Mouse (Mus musculus) embryonic facial prominence, embryonic 11.5 days (tissue): Measurements from ENCODE around the gene Lrrc49. TPM values are rescaled to one million over a fixed set of nuclear protein-coding genes. Genes with fewer than 3 reads are reported as not detected.
A peak's percentile ranks its signal among the peaks of the same experiment; 100 is the strongest.

Experiments used
- ATAC-seq: fragments of 200-750 bp; cut with Nextera tagmentation; replicated peaks from 2 replicates; pipeline ENCODE4 v1.8.0; 2017; ENCODE audit warnings: low read depth; ENCODE audit not compliant: insufficient number of reproducible peaks, low FRiP score, low TSS enrichment
- DNase-seq: peaks from one replicate; pipeline ENCODE4 v3.0.0-alpha.2; 2015; ENCODE audit warnings: low spot score
- H3K27ac ChIP-seq: fragments of 300-500 bp; sonication (generic); replicated peaks from 2 replicates; pipeline ENCODE4 v1.5.1; 2014; ENCODE audit warnings: mild to moderate bottlenecking, low read depth, low read length, control low read depth
- H3K27me3 ChIP-seq: fragments of 300-500 bp; sonication (generic); 2 replicates; pipeline ENCODE4 v1.6.1; 2014; ENCODE audit warnings: mild to moderate bottlenecking, low read length, moderate library complexity, mixed read lengths; ENCODE audit not compliant: control insufficient read depth, insufficient read depth
- H3K36me3 ChIP-seq: fragments of 300-500 bp; sonication (generic); replicated peaks from 2 replicates; pipeline ENCODE4 v1.6.1; 2014; ENCODE audit warnings: low read depth, mild to moderate bottlenecking, low read length, moderate library complexity, mixed read lengths; ENCODE audit not compliant: control insufficient read depth, insufficient read depth
- H3K4me1 ChIP-seq: fragments of 300-500 bp; sonication (generic); 2 replicates; pipeline ENCODE4 v1.6.1; 2014; ENCODE audit warnings: low read length, mixed read lengths; ENCODE audit not compliant: control insufficient read depth, insufficient read depth
- H3K4me2 ChIP-seq: fragments of 300-500 bp; sonication (generic); 2 replicates; pipeline ENCODE4 v1.6.1; 2014; ENCODE audit warnings: low read depth, mild to moderate bottlenecking, control low read depth, low read length, moderate library complexity
- H3K4me3 ChIP-seq: fragments of 300-500 bp; sonication (generic); 2 replicates; pipeline ENCODE4 v1.5.1; 2014; ENCODE audit warnings: low read depth, low read length, control low read depth
- H3K9ac ChIP-seq: fragments of 300-500 bp; sonication (generic); replicated peaks from 2 replicates; pipeline ENCODE4 v1.6.1; 2014; ENCODE audit warnings: mild to moderate bottlenecking, control low read depth, low read length
- H3K9me3 ChIP-seq: fragments of 300-500 bp; sonication (generic); replicated peaks from 2 replicates; pipeline ENCODE4 v1.6.1; 2016; ENCODE audit warnings: mild to moderate bottlenecking, low read length, inconsistent platforms, mixed read lengths; ENCODE audit not compliant: control insufficient read depth
- WGBS: fragments of 180-500 bp; shearing (Covaris S2); extraction: QIAGEN DNeasy Blood & Tissue Kit; methylation state at CpG from one replicate; pipeline ENCODE4 v1.1.7; 2014; 5-methylcytosine and 5-hydroxymethylcytosine counted together
- polyA plus RNA-seq: library from polyadenylated mRNA; unstranded; fragments of >200 nt; fragmentation: Nextera tagmentation; extraction: Ambion mirVana; gene quantifications from 2 replicates; pipeline ENCODE4 v1.2.1, GENCODE M21; 2014

Gene Lrrc49
- polyA plus RNA-seq, 1 experiment from 2014 or later: 38.7 TPM

- Histone ChIP-seq H3K4me2 (no peak overlapping the region), H3K27ac (no peak overlapping the region), H3K9me3 (no peaks in the 10 kb centered on the region), H3K4me3 (no peak overlapping the region), H3K4me1 (no peaks in the 10 kb centered on the region), H3K27me3 (no peaks in the 10 kb centered on the region), H3K9ac (no peak overlapping the region), H3K36me3 (no peaks in the 10 kb centered on the region)
- 71% methylated on average over 7 of the region's 7 CpGs for WGBS
- ATAC-seq: no peak
- no peak for DNase-seq
Measured at GRCm38 (mm10) chr9:60595406-60595805, 92.6 kb downstream of the Lrrc49 start.

GRCm38 (mm10) chr9:60592974-60593373 is 95.0 kb downstream of the Lrrc49 start:
- Histone ChIP-seq H3K27ac (no peak overlapping the region), H3K36me3 (no peaks in the 10 kb centered on the region), H3K4me1 (no peaks in the 10 kb centered on the region), H3K4me3 (no peak overlapping the region), H3K4me2 (no peak overlapping the region), H3K9me3 (no peaks in the 10 kb centered on the region), H3K27me3 (no peaks in the 10 kb centered on the region), H3K9ac (no peak overlapping the region)
- WGBS: 92% methylated on average over 6 of the region's 6 CpGs
- DNase-seq (no peak), ATAC-seq (no peak)

- DNase-seq: no peak
- H3K4me1 ChIP-seq: no peaks in the 10 kb centered on the region
- H3K9me3 ChIP-seq: no peaks in the 10 kb centered on the region
- no peak overlapping the region for H3K4me2 ChIP-seq
- H3K36me3 ChIP-seq: no peaks in the 10 kb centered on the region
- H3K27me3 ChIP-seq: no peaks in the 10 kb centered on the region
- no peak overlapping the region for H3K27ac ChIP-seq
- H3K4me3 ChIP-seq: no peak overlapping the region
- no peak for ATAC-seq
- H3K9ac ChIP-seq: no peak overlapping the region
- 90% methylated on average over 5 of the region's 5 CpGs for WGBS
Measured at GRCm38 (mm10) chr9:60592363-60592762, 95.6 kb downstream of the Lrrc49 start.

- Histone ChIP-seq H3K36me3 (no peaks in the 10 kb centered on the region), H3K4me2 (no peak overlapping the region), H3K9me3 (no peaks in the 10 kb centered on the region), H3K9ac (no peak overlapping the region), H3K4me3 (no peak overlapping the region), H3K27me3 (no peaks in the 10 kb centered on the region), H3K27ac (no peak overlapping the region), H3K4me1 (no peaks in the 10 kb centered on the region)
- 96% methylated on average over 8 of the region's 8 CpGs for WGBS
- DNase-seq: no peak
- no peak for ATAC-seq
Measured at GRCm38 (mm10) chr9:60590871-60591624, 96.9 kb downstream of the Lrrc49 start.

GRCm38 (mm10) chr9:60588914-60589313 is 99.0 kb downstream of the Lrrc49 start:
- DNase-seq: no peak
- Histone ChIP-seq H3K27ac (no peak overlapping the region), H3K9ac (no peak overlapping the region), H3K4me1 (no peaks in the 10 kb centered on the region), H3K4me2 (no peak overlapping the region), H3K27me3 (no peaks in the 10 kb centered on the region), H3K4me3 (no peak overlapping the region), H3K9me3 (no peaks in the 10 kb centered on the region), H3K36me3 (no peaks in the 10 kb centered on the region)
- WGBS: 92% methylated on average over 10 of the region's 10 CpGs
- ATAC-seq: no peak

GRCm38 (mm10) chr9:60586920-60587319 is 101.0 kb downstream of the Lrrc49 start:
- no peak for ATAC-seq

GRCm38 (mm10) chr9:60585206-60585605 is 102.8 kb downstream of the Lrrc49 start:
- H3K9ac ChIP-seq: no peak overlapping the region
- DNase-seq (no peak), ATAC-seq (no peak)
- H3K36me3 ChIP-seq: no peaks in the 10 kb centered on the region
- no peak overlapping the region for H3K4me2 ChIP-seq
- 93% methylated on average over 5 of the region's 5 CpGs for WGBS
- H3K27ac ChIP-seq: no peak overlapping the region
- H3K27me3 ChIP-seq: no peaks in the 10 kb centered on the region
- H3K4me3 ChIP-seq: no peak overlapping the region
- H3K9me3 ChIP-seq: no peaks in the 10 kb centered on the region
- no peaks in the 10 kb centered on the region for H3K4me1 ChIP-seq

More at GRCm38 (mm10) chr9:60586920-60587319, 101.0 kb downstream of the Lrrc49 start:
- H3K4me3 ChIP-seq: no peak overlapping the region
- 87% methylated on average over 3 of the region's 3 CpGs for WGBS
- H3K9me3 ChIP-seq: no peaks in the 10 kb centered on the region
- H3K36me3 ChIP-seq: no peaks in the 10 kb centered on the region
- no peaks in the 10 kb centered on the region for H3K4me1 ChIP-seq
- H3K27me3 ChIP-seq: no peaks in the 10 kb centered on the region
- no peak overlapping the region for H3K27ac ChIP-seq
- H3K9ac ChIP-seq: no peak overlapping the region
- no peak overlapping the region for H3K4me2 ChIP-seq
- DNase-seq: no peak

- no peaks in the 10 kb centered on the region for H3K27me3 ChIP-seq
- no peaks in the 10 kb centered on the region for H3K9me3 ChIP-seq
- H3K4me3 ChIP-seq: no peak overlapping the region
- H3K36me3 ChIP-seq: no peaks in the 10 kb centered on the region
- no peak overlapping the region for H3K9ac ChIP-seq
- whole genome bisulfite sequencing: 65% methylated on average over 7 of the region's 7 CpGs
- DNase-seq: peak; percentile 24
- H3K27ac ChIP-seq: no peak overlapping the region
- H3K4me2 ChIP-seq: no peak overlapping the region
- ATAC-seq: no peak
- no peaks in the 10 kb centered on the region for H3K4me1 ChIP-seq
Measured at GRCm38 (mm10) chr9:60582553-60582952, 105.4 kb downstream of the Lrrc49 start.
